Mouse (Mus musculus) ES-E14 (cell line): ENCODE measurements around the gene Kantr. TPM values are rescaled to one million over a fixed set of nuclear protein-coding genes. Genes with fewer than 3 reads are reported as not detected.
"Not testable (repeated sequence)": the region's sequence is repeated elsewhere in the genome, so short reads cannot be mapped to it uniquely, and the experiment has no call there.

Experiments
- DNase-seq: peaks from one replicate; pipeline ENCODE4 v3.0.0-alpha.2; 2013; ENCODE audit warnings: low read depth, low spot score
- H3K27ac ChIP-seq: 2 replicates; pipeline ENCODE4 v1.5.1; 2012; ENCODE audit warnings: low read depth, mild to moderate bottlenecking, low read length, moderate library complexity, mixed read lengths; ENCODE audit not compliant: poor library complexity, insufficient read depth, severe bottlenecking
- H3K36me3 ChIP-seq: 2 replicates; pipeline ENCODE4 v1.6.1; 2012; ENCODE audit warnings: mild to moderate bottlenecking, low read length, moderate library complexity, mixed read lengths; ENCODE audit not compliant: control insufficient read depth, poor library complexity, insufficient read depth, severe bottlenecking
- H3K4me1 ChIP-seq, 2 experiments: fragments of 150-350 bp in 1 of 2; sonication (generic) in 1 of 2; 2 replicates each; pipeline ENCODE4 v1.6.1; 2012; ENCODE audit warnings: low read length in 2 of 2, mild to moderate bottlenecking in 1 of 2, mixed read lengths in 1 of 2; ENCODE audit not compliant: control insufficient read depth in 2 of 2, insufficient read depth in 2 of 2, poor library complexity in 1 of 2
- H3K4me3 ChIP-seq, 2 experiments: fragments of 150-350 bp in 1 of 2; sonication (generic) in 1 of 2; 2 replicates each; pipeline ENCODE4 v1.5.1; 2012; ENCODE audit warnings: low read length in 2 of 2, low read depth in 1 of 2, mild to moderate bottlenecking in 1 of 2, mixed read lengths in 1 of 2; ENCODE audit not compliant: insufficient read depth in 1 of 2, poor library complexity in 1 of 2, severe bottlenecking in 1 of 2
- H3K9ac ChIP-seq: 2 replicates; pipeline ENCODE4 v1.6.1; 2012; ENCODE audit warnings: low read depth, mild to moderate bottlenecking, low read length, mixed read lengths; ENCODE audit not compliant: poor library complexity, insufficient read depth, severe bottlenecking
- H3K9me3 ChIP-seq: fragments of 150-350 bp; sonication (generic); 2 replicates; pipeline ENCODE4 v1.6.1; 2012; ENCODE audit warnings: low read depth, mild to moderate bottlenecking, low read length; ENCODE audit not compliant: control insufficient read depth, insufficient read depth
- CHD2 ChIP-seq: IDR thresholded peaks from 2 replicates; pipeline ENCODE4 v1.6.1; 2014; ENCODE audit warnings: mild to moderate bottlenecking, low read depth, low read length, inconsistent platforms
- HCFC1 ChIP-seq: IDR thresholded peaks from 2 replicates; pipeline ENCODE4 v1.6.1; 2012; ENCODE audit warnings: low read length, inconsistent platforms, borderline replicate concordance; ENCODE audit not compliant: insufficient read depth
- MAFK ChIP-seq: IDR thresholded peaks from 2 replicates; pipeline ENCODE4 v1.6.1; 2014; ENCODE audit warnings: mild to moderate bottlenecking, low read depth, low read length, inconsistent platforms; ENCODE audit not compliant: insufficient read depth
- ZC3H11A ChIP-seq: IDR thresholded peaks from 2 replicates; pipeline ENCODE4 v1.6.1; 2012; ENCODE audit warnings: low read depth, mild to moderate bottlenecking, inconsistent platforms, low read length, borderline replicate concordance
- ZNF384 ChIP-seq: IDR thresholded peaks from 2 replicates; pipeline ENCODE4 v1.6.1; 2012; ENCODE audit warnings: low read depth, low read length, inconsistent platforms
- in situ Hi-C, 2 experiments: fragments of 600-800 bp; cut with MboI; formaldehyde crosslinking; loops; one replicate each; pipeline ENCODE4 v1.15.1; 2025; ENCODE audit warnings: low sequenced_read_pairs in 2 of 2, inconsistent platforms in 1 of 2; ENCODE audit not compliant: unreplicated experiment in 2 of 2
- total RNA-seq: library from RNA; depleted of rRNA; stranded (reverse); fragments of 300-350 nt; gene quantifications from 2 replicates; pipeline ENCODE4 v1.2.3, GENCODE M21; 2012; rRNA removed

Gene Kantr
- total RNA-seq, 1 experiment = 3.7 TPM

DNA sequence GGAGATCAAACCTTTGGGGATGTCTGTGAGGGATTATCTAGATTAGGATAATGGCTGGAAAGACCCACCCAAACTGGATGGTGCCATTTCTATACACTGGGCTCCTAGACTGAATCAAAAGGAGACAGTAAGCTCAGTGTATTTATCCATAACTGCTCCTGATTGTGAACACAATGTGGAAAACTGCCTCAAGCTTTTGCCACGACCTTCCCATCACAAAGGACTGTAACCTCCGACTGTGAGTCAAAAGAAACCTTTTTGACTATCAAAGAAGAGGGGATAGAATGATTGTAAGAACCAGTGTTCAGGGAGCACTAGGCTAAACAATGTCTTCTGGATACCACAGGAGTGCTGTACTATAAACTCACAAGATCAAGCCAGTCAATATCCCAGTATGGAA is 21.1 kb downstream of the Kantr start:
- H3K27ac ChIP-seq = no peak overlapping the region
- TF ChIP-seq HCFC1 (no peak), ZC3H11A (no peak), MAFK (no peak)
- no peaks in the 10 kb centered on the region for H3K4me1 ChIP-seq
- no peaks in the 10 kb centered on the region for H3K9me3 ChIP-seq
- DNase-seq = no peak
- in situ Hi-C loops = no loop called here
- H3K4me3 ChIP-seq = no peak overlapping the region
- no peak overlapping the region for H3K9ac ChIP-seq
- peaks cover 2% of the 10 kb centered on the region; the same call in 1 of the 2 replicates for H3K36me3 ChIP-seq

DNA sequence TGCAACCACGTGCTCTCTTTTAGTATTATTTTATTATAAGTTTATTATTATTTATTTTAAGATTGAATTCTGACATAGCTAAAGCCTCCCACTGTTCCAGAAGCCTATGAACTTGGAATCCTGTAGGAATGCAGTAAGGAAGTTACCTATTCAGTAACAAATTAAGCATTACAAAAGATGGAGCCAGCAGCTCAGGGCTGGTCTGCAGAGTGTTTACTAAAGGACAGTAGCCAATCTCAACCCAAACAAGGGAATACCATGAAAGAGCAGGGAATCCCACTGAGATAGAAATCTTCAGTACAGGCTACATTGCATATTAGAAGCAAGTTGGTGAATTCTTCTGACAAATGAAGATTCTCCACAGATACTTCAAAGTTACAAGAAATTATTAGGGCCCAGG is 40.3 kb downstream of the Kantr start:
- H3K9me3 ChIP-seq, H3K36me3 ChIP-seq, in situ Hi-C loops, H3K9ac ChIP-seq, DNase-seq, H3K4me1 ChIP-seq, H3K4me3 ChIP-seq: not testable (repeated sequence)
- H3K27ac ChIP-seq = peak overlapping the region; percentile 71; the same call in 1 of the 2 replicates

DNA sequence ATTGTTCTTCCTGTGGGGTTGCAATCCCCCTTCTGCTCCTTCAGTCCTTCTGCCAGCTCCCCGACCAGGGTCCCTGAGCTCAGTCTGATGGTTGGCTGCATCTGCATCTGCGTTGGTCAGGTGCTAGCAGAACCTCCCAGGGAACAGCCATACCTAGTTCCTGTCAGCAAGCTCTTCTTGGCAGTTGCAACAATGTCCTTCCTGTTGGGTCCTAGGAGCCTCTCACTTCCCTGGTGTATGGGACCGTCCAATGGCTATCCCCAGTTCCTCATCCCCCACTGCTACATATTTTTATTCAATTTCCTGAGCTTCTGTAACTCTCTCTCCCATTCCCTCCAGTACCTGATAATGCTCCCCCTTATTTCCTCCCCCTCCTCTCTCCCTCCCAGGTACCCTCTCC is 42.5 kb downstream of the Kantr start:
- in situ Hi-C loops = no loop called here
- no peak overlapping the region for H3K27ac ChIP-seq
- TF ChIP-seq MAFK (no peak), HCFC1 (no peak), ZC3H11A (no peak), CHD2 (no peak), ZNF384 (no peak)
- H3K9me3 ChIP-seq = no peaks in the 10 kb centered on the region
- no peak overlapping the region for H3K9ac ChIP-seq
- no peak for DNase-seq
- no peaks in the 10 kb centered on the region for H3K36me3 ChIP-seq
- no peak overlapping the region for H3K4me3 ChIP-seq
- no peaks in the 10 kb centered on the region for H3K4me1 ChIP-seq

DNA sequence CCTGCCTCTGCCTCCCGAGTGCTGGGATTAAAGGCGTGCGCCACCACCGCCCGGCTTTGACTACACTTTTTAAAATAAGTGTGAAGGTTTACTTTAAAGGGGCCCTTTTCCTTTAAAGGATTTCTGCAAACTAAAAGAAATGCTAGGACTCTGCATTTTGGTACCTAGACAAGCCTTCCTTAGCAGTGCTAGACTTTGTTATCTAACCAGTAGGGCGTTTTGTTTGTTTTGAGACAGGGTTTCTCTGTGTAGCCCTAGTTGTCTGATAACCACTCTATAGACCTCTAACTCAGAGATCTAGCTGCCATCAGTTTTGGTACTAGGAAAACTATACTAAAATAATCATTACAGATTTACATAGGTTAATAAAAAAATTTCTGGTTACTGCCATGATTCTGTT is 47.9 kb downstream of the Kantr start:
- no peaks in the 10 kb centered on the region for H3K36me3 ChIP-seq
- H3K4me1 ChIP-seq = no peaks in the 10 kb centered on the region
- in situ Hi-C loops = no loop called here
- H3K4me3 ChIP-seq = no peak overlapping the region
- no peak overlapping the region for H3K27ac ChIP-seq
- no peak overlapping the region for H3K9ac ChIP-seq
- no peaks in the 10 kb centered on the region for H3K9me3 ChIP-seq
- no peak for TF ChIP-seq ZNF384
- no peak for TF ChIP-seq HCFC1
- no peak for TF ChIP-seq MAFK
- DNase-seq = no peak

DNA sequence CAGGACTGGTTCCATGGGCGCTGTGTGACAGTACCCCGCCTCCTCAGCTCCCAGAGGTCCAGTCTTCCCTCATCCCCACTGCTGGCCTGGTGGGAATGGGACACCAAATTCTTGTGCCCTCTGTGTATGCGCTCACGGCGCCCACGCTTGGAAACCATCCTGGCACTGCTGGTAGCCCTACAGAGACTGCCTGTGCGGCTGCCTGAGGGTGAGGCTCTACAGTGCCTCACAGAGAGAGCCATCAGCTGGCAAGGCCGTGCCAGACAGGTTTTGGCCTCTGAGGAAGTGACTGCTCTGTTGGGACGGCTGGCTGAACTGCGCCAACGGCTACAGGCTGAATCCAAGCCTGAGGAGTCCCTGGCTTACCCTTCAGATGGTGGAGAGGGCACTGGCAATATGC is 56.1 kb downstream of the Kantr start:
- Histone ChIP-seq H3K9ac (no peak overlapping the region), H3K9me3 (no peaks in the 10 kb centered on the region), H3K27ac (no peak overlapping the region), H3K4me1 (no peaks in the 10 kb centered on the region), H3K4me3 (no peak overlapping the region), H3K36me3 (peaks cover 57% of the 10 kb centered on the region)
- no peak for DNase-seq
- in situ Hi-C loops = no loop called here
- no peak for TF ChIP-seq HCFC1
- no peak for TF ChIP-seq ZC3H11A
- no peak for TF ChIP-seq MAFK
- no peak for TF ChIP-seq CHD2
- TF ChIP-seq ZNF384 = no peak

Other genes starting within 250 kb of the Kantr start
- 1.2 and 1.3 TPM in 2 replicates for gene Iqsec2, start 183.2 kb downstream of the Kantr start, total RNA-seq
- 128 and 151 TPM in 2 replicates for gene Kdm5c, start 94.5 kb downstream of the Kantr start, total RNA-seq
- gene Tspyl2, start 14.9 kb upstream of the Kantr start, total RNA-seq = 28.7 and 35.9 TPM in 2 replicates
- 2.2 and 3.0 TPM in 2 replicates for gene Gpr173, start 41.2 kb upstream of the Kantr start, total RNA-seq
- not detected in 2 replicates for gene Cldn34a, start 235.8 kb upstream of the Kantr start, total RNA-seq